Mouse (Mus musculus): Measurements from ENCODE around the gene Rest. TPM values are rescaled to one million over a fixed set of nuclear protein-coding genes. Genes with fewer than 3 reads are reported as not detected.

Gene Rest
- polyA plus RNA-seq, 1 experiment from 2014 or later = 25.3 TPM

DNA sequence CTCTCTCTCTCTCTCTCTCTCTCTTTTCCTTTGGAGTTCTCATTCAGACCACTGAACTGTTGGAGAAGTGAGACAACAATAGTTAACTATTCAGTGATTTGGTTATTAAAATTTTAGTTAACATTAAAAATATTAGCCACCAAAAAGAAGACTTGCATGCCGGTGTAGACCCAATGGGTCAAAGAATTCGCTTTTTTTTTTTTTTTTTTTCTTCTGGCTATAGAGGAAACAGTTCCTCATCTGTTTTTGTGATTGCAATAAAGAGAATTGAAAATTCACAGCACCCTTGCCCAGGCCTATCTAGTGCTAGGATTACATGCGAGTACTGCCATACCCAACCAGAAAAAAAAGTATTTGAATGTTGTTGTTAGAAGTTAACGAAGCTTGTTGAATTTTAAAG, 2.1 kb downstream of the Rest start:
- peak overlapping the region; percentile 99 for H3K4me3 ChIP-seq (ENCODE audit: low read depth, low read length)
- H3K9me3 ChIP-seq (ENCODE audit: control insufficient read depth, low read length) = no peaks in the 10 kb centered on the region
- no peaks in the 10 kb centered on the region for H3K27me3 ChIP-seq (ENCODE audit: control insufficient read depth, insufficient read depth, low read length)
- 67% methylated on average over 4 of the region's 4 CpGs for WGBS
- DNase-seq (ENCODE audit: low spot score) (no peak), ATAC-seq (replicated peaks; ENCODE audit: low FRiP score) (no peak)
- H3K4me2 ChIP-seq (ENCODE audit: low read depth, low read length, severe bottlenecking) = peak overlapping the region; percentile 67; the same call in 1 of the 2 replicates
- no peak overlapping the region for H3K9ac ChIP-seq (ENCODE audit: low read length)
- no peak overlapping the region for H3K27ac ChIP-seq (ENCODE audit: low read depth, low read length)
- no peaks in the 10 kb centered on the region; the same call in 1 of the 2 replicates for H3K4me1 ChIP-seq (replicated peaks; ENCODE audit: control insufficient read depth, insufficient read depth, low read length)
- H3K36me3 ChIP-seq (ENCODE audit: control insufficient read depth, insufficient read depth, low read length) = peaks cover 13% of the 10 kb centered on the region; the same call in 1 of the 2 replicates

DNA sequence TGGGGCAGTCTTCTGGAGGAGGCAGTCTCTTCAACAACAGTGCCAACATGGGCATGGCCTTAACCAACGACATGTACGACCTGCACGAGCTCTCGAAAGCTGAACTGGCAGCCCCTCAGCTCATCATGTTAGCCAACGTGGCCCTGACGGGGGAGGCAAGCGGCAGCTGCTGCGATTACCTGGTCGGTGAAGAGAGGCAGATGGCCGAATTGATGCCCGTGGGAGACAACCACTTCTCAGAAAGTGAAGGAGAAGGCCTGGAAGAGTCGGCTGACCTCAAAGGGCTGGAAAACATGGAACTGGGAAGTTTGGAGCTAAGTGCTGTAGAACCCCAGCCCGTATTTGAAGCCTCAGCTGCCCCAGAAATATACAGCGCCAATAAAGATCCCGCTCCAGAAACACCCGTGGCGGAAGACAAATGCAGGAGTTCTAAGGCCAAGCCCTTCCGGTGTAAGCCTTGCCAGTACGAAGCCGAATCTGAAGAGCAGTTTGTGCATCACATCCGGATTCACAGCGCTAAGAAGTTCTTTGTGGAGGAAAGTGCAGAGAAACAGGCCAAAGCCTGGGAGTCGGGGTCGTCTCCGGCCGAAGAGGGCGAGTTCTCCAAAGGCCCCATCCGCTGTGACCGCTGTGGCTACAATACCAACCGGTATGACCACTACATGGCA, 2.8 kb downstream of the Rest start:
- no peak overlapping the region for H3K9ac ChIP-seq (ENCODE audit: low read length)
- ATAC-seq (replicated peaks; ENCODE audit: low FRiP score) (no peak), DNase-seq (ENCODE audit: low spot score) (peak; percentile 53)
- H3K27ac ChIP-seq (ENCODE audit: low read depth, low read length) = no peak overlapping the region
- WGBS = 96% methylated on average over 30 of the region's 30 CpGs
- H3K9me3 ChIP-seq (ENCODE audit: control insufficient read depth, low read length) = no peaks in the 10 kb centered on the region
- H3K27me3 ChIP-seq (ENCODE audit: control insufficient read depth, insufficient read depth, low read length) = no peaks in the 10 kb centered on the region
- H3K36me3 ChIP-seq (ENCODE audit: control insufficient read depth, insufficient read depth, low read length) = peaks cover 13% of the 10 kb centered on the region; the same call in 1 of the 2 replicates
- no peak overlapping the region; the same call in 1 of the 2 replicates for H3K4me2 ChIP-seq (ENCODE audit: low read depth, low read length, severe bottlenecking)
- no peak overlapping the region for H3K4me3 ChIP-seq (ENCODE audit: low read depth, low read length)
- H3K4me1 ChIP-seq (replicated peaks; ENCODE audit: control insufficient read depth, insufficient read depth, low read length) = no peaks in the 10 kb centered on the region

DNA sequence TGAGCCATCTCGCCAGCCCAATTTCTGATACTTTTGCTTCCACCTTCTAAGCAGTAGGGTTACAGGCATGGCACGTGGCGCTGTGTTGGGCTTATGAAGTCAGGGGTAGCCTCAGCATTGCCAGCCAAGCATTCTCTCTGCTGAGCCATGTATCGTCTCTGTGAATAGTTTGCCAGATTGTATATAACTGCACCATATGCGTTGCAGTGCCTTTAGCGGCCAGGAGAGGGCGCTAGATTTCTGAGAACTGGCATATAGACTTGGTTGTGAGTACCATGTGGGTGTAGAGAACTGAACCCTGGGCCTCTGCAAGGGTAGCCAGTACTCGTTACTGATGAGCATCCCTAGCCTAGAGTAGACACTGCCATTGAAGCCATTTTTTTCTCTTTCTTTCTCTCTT, 4.1 kb downstream of the Rest start:
- no peaks in the 10 kb centered on the region for H3K27me3 ChIP-seq (ENCODE audit: control insufficient read depth, insufficient read depth, low read length)
- no peaks in the 10 kb centered on the region for H3K9me3 ChIP-seq (ENCODE audit: control insufficient read depth, low read length)
- ATAC-seq (replicated peaks; ENCODE audit: low FRiP score) = no peak
- no peak overlapping the region for H3K4me3 ChIP-seq (ENCODE audit: low read depth, low read length)
- WGBS = 73% methylated on average over 8 of the region's 8 CpGs
- H3K27ac ChIP-seq (ENCODE audit: low read depth, low read length) = no peak overlapping the region
- peak; percentile 56 for DNase-seq (ENCODE audit: low spot score)
- no peaks in the 10 kb centered on the region for H3K4me1 ChIP-seq (replicated peaks; ENCODE audit: control insufficient read depth, insufficient read depth, low read length)
- H3K36me3 ChIP-seq (ENCODE audit: control insufficient read depth, insufficient read depth, low read length) = peaks cover 13% of the 10 kb centered on the region; the same call in 1 of the 2 replicates
- H3K9ac ChIP-seq (ENCODE audit: low read length) = no peak overlapping the region
- H3K4me2 ChIP-seq (ENCODE audit: low read depth, low read length, severe bottlenecking) = no peak overlapping the region

DNA sequence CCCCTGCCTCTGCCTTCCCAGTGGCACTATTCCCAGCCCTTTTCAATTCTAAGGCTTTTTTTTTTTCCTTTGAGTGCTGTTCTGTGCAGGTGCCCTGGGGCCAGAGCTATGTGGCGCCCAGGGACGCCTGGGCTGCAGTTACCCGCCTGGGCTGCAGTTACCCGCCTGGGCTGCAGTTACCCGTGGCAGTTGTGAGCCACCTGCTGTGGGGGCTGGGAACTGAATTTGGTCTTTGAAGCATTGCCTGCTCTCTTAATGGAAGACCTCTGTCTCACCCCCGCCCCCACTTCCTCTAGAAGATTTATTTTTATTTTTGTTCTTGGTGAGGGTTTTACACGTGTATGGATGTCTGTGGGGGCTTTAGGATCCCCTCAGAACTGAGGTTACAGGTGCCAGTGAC, 7.9 kb downstream of the Rest start:
- Histone ChIP-seq H3K4me3 (ENCODE audit: low read depth, low read length) (no peak overlapping the region), H3K27ac (ENCODE audit: low read depth, low read length) (no peak overlapping the region), H3K9ac (ENCODE audit: low read length) (no peak overlapping the region), H3K4me1 (replicated peaks; ENCODE audit: control insufficient read depth, insufficient read depth, low read length) (no peaks in the 10 kb centered on the region), H3K27me3 (ENCODE audit: control insufficient read depth, insufficient read depth, low read length) (no peaks in the 10 kb centered on the region), H3K4me2 (ENCODE audit: low read depth, low read length, severe bottlenecking) (no peak overlapping the region), H3K36me3 (ENCODE audit: control insufficient read depth, insufficient read depth, low read length) (peaks cover 15% of the 10 kb centered on the region; the same call in 1 of the 2 replicates), H3K9me3 (ENCODE audit: control insufficient read depth, low read length) (no peaks in the 10 kb centered on the region)
- DNase-seq (ENCODE audit: low spot score) (no peak), ATAC-seq (replicated peaks; ENCODE audit: low FRiP score) (no peak)
- 80% methylated on average over 7 of the region's 7 CpGs for WGBS

DNA sequence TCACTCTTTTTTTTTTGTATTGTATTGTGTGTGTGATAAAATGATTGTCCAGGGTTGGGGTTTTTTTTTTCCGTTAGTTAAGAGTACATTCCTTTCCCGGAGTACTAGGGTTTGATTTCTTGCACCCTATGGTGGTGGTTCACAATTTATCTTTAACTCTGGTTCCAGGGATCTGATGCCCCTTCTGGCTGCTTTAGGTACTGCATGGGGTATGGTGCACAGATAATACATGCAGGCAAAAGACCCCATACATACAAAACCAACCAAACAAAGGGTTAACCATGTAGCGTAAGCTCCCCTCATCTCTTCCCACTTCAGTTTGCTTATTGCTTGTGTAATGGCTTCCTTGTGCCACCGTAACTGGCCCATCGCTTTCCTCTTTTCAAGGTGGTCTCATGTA, 10.7 kb downstream of the Rest start:
- H3K4me1 ChIP-seq (replicated peaks; ENCODE audit: control insufficient read depth, insufficient read depth, low read length) = no peaks in the 10 kb centered on the region
- no peaks in the 10 kb centered on the region for H3K9me3 ChIP-seq (ENCODE audit: control insufficient read depth, low read length)
- H3K4me3 ChIP-seq (ENCODE audit: low read depth, low read length) = no peak overlapping the region
- peaks cover 6% of the 10 kb centered on the region; the same call in 1 of the 2 replicates for H3K36me3 ChIP-seq (ENCODE audit: control insufficient read depth, insufficient read depth, low read length)
- no peaks in the 10 kb centered on the region for H3K27me3 ChIP-seq (ENCODE audit: control insufficient read depth, insufficient read depth, low read length)
- H3K9ac ChIP-seq (ENCODE audit: low read length) = no peak overlapping the region
- ATAC-seq (replicated peaks; ENCODE audit: low FRiP score) = no peak
- H3K4me2 ChIP-seq (ENCODE audit: low read depth, low read length, severe bottlenecking) = no peak overlapping the region
- WGBS = 91% methylated on average over 5 of the region's 5 CpGs
- peak; percentile 70 for DNase-seq (ENCODE audit: low spot score)
- H3K27ac ChIP-seq (ENCODE audit: low read depth, low read length) = no peak overlapping the region

DNA sequence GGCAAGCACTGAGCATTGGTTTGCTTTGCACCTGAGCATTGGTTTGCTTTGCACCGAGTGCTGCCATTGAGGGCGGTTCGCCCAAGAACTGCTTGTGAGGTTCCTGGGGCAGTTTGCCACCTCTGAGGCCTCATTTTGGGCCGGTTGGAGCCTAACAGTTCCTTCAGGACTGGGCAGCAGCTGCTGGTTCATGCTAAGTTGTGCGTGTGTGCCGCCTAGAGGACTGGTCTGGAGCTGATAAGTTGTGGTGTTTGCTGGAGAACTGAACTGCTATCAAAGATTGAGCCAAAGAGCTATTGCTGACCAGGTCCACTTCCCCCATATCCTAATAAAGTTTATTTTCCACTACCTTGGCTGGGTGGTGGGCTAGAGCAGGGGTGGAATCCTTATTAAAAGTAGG, 11.9 kb downstream of the Rest start:
- no peaks in the 10 kb centered on the region for H3K4me1 ChIP-seq (replicated peaks; ENCODE audit: control insufficient read depth, insufficient read depth, low read length)
- peaks cover 6% of the 10 kb centered on the region; the same call in 1 of the 2 replicates for H3K36me3 ChIP-seq (ENCODE audit: control insufficient read depth, insufficient read depth, low read length)
- no peak for DNase-seq (ENCODE audit: low spot score)
- no peak overlapping the region for H3K4me2 ChIP-seq (ENCODE audit: low read depth, low read length, severe bottlenecking)
- H3K27me3 ChIP-seq (ENCODE audit: control insufficient read depth, insufficient read depth, low read length) = no peaks in the 10 kb centered on the region
- 97% methylated on average over 6 of the region's 6 CpGs for WGBS
- no peak overlapping the region for H3K4me3 ChIP-seq (ENCODE audit: low read depth, low read length)
- H3K9ac ChIP-seq (ENCODE audit: low read length) = no peak overlapping the region
- H3K9me3 ChIP-seq (ENCODE audit: control insufficient read depth, low read length) = no peaks in the 10 kb centered on the region
- no peak for ATAC-seq (replicated peaks; ENCODE audit: low FRiP score)
- H3K27ac ChIP-seq (ENCODE audit: low read depth, low read length) = no peak overlapping the region

DNA sequence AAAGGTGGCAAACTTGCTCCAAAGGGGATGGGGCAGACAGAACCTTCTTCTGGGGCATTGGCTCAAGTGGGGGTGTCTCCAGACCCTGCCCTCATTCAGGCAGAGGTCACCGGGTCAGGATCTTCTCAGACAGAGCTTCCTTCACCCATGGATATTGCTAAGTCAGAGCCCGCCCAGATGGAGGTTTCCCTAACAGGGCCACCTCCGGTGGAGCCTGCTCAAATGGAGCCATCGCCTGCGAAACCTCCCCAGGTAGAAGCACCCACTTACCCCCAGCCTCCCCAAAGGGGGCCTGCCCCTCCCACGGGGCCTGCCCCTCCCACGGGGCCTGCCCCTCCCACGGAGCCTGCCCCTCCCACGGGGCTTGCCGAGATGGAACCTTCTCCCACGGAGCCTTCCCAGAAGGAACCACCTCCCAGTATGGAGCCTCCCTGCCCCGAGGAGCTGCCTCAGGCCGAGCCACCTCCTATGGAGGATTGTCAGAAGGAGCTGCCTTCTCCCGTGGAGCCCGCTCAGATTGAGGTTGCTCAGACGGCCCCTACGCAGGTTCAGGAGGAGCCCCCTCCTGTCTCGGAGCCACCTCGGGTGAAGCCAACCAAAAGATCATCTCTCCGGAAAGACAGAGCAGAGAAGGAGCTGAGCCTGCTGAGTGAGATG, 16.4 kb downstream of the Rest start:
- Histone ChIP-seq H3K27me3 (ENCODE audit: control insufficient read depth, insufficient read depth, low read length) (no peaks in the 10 kb centered on the region), H3K27ac (ENCODE audit: low read depth, low read length) (no peak overlapping the region), H3K9ac (ENCODE audit: low read length) (no peak overlapping the region), H3K4me3 (ENCODE audit: low read depth, low read length) (no peak overlapping the region), H3K36me3 (ENCODE audit: control insufficient read depth, insufficient read depth, low read length) (peaks cover 4% of the 10 kb centered on the region; the same call in 1 of the 2 replicates), H3K4me2 (ENCODE audit: low read depth, low read length, severe bottlenecking) (no peak overlapping the region), H3K9me3 (ENCODE audit: control insufficient read depth, low read length) (no peaks in the 10 kb centered on the region), H3K4me1 (replicated peaks; ENCODE audit: control insufficient read depth, insufficient read depth, low read length) (no peaks in the 10 kb centered on the region)
- 91% methylated on average over 20 of the region's 20 CpGs for WGBS
- DNase-seq (ENCODE audit: low spot score) (no peak), ATAC-seq (replicated peaks; ENCODE audit: low FRiP score) (no peak)

DNA sequence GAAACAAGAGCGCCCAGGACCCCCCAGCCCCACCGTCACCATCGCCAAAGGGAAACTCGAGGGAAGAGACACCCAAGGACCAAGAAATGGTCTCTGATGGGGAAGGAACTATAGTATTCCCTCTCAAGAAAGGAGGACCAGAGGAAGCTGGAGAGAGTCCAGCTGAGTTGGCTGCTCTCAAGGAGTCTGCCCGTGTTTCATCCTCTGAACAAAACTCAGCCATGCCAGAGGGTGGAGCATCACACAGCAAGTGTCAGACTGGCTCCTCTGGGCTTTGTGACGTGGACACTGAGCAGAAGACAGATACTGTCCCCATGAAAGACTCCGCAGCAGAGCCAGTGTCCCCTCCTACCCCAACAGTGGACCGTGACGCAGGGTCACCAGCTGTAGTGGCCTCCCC, 17.0 kb downstream of the Rest start:
- DNase-seq (ENCODE audit: low spot score) (no peak), ATAC-seq (replicated peaks; ENCODE audit: low FRiP score) (no peak)
- no peaks in the 10 kb centered on the region for H3K9me3 ChIP-seq (ENCODE audit: control insufficient read depth, low read length)
- H3K36me3 ChIP-seq (ENCODE audit: control insufficient read depth, insufficient read depth, low read length) = peaks cover under 1% of the 10 kb centered on the region; the same call in 1 of the 2 replicates
- WGBS = 92% methylated on average over 9 of the region's 9 CpGs
- no peaks in the 10 kb centered on the region for H3K27me3 ChIP-seq (ENCODE audit: control insufficient read depth, insufficient read depth, low read length)
- H3K27ac ChIP-seq (ENCODE audit: low read depth, low read length) = no peak overlapping the region
- H3K4me1 ChIP-seq (replicated peaks; ENCODE audit: control insufficient read depth, insufficient read depth, low read length) = no peaks in the 10 kb centered on the region
- H3K9ac ChIP-seq (ENCODE audit: low read length) = no peak overlapping the region
- H3K4me3 ChIP-seq (ENCODE audit: low read depth, low read length) = no peak overlapping the region
- H3K4me2 ChIP-seq (ENCODE audit: low read depth, low read length, severe bottlenecking) = no peak overlapping the region

All from forebrain, embryonic 11.5 days (tissue).